Mouse (Mus musculus) liver, adult 2 months (tissue): Measurements from ENCODE around the gene Adam10.

Source experiments
- CTCF ChIP-seq: fragments of 200-500 bp; IDR thresholded peaks from 2 replicates; pipeline ENCODE4 v1.5.1; 2011; ENCODE audit warnings: low read depth, low read length, control low read depth
- POLR2A ChIP-seq: fragments of 200-500 bp; IDR thresholded peaks from 2 replicates; pipeline ENCODE4 v1.6.1; 2011; ENCODE audit warnings: low read length, control low read depth; ENCODE audit not compliant: insufficient read depth; ENCODE audit errors: extremely low read depth

GRCm38 (mm10) chr9:70675961-70676360 is 2.8 kb upstream of the Adam10 start:
- TF ChIP-seq POLR2A (no peak), CTCF (0 out of 2 replicates have a peak, but pooled peaks have one; percentile 3)
